Mouse (Mus musculus) midbrain, embryonic 11.5 days (tissue): Measurements from ENCODE around the gene Mylk2. TPM values are rescaled to one million over a fixed set of nuclear protein-coding genes. Genes with fewer than 3 reads are reported as not detected.

Source experiments
- ATAC-seq: fragments of 200-750 bp; cut with Nextera tagmentation; 2 replicates; pipeline ENCODE4 v1.8.0; 2017; ENCODE audit warnings: moderate TSS enrichment, moderate library complexity; ENCODE audit not compliant: low FRiP score
- DNase-seq: peaks from one replicate; pipeline ENCODE4 v3.0.0; 2015; ENCODE audit warnings: low spot score; ENCODE audit errors: missing footprints
- H3K27ac ChIP-seq: fragments of 300-500 bp; sonication (generic); 2 replicates; pipeline ENCODE4 v1.5.1; 2014; ENCODE audit warnings: low read depth, low read length
- H3K27me3 ChIP-seq: fragments of 300-500 bp; sonication (generic); 2 replicates; pipeline ENCODE4 v1.6.1; 2014; ENCODE audit warnings: mild to moderate bottlenecking, low read length, moderate library complexity, mixed read lengths; ENCODE audit not compliant: control insufficient read depth, insufficient read depth
- H3K36me3 ChIP-seq: fragments of 300-500 bp; sonication (generic); 2 replicates; pipeline ENCODE4 v1.6.1; 2014; ENCODE audit warnings: mild to moderate bottlenecking, low read length, moderate library complexity, mixed read lengths; ENCODE audit not compliant: control insufficient read depth, insufficient read depth
- H3K4me1 ChIP-seq: fragments of 300-500 bp; sonication (generic); 2 replicates; pipeline ENCODE4 v1.6.1; 2014; ENCODE audit warnings: low read length; ENCODE audit not compliant: control insufficient read depth, insufficient read depth
- H3K4me2 ChIP-seq: fragments of 300-500 bp; sonication (generic); 2 replicates; pipeline ENCODE4 v1.6.1; 2014; ENCODE audit warnings: mild to moderate bottlenecking, moderate library complexity
- H3K4me3 ChIP-seq: fragments of 300-500 bp; sonication (generic); 2 replicates; pipeline ENCODE4 v1.5.1; 2014; ENCODE audit warnings: low read depth, low read length
- H3K9ac ChIP-seq: fragments of 300-500 bp; sonication (generic); 2 replicates; pipeline ENCODE4 v1.6.1; 2014; ENCODE audit warnings: low read length
- H3K9me3 ChIP-seq: fragments of 300-500 bp; sonication (generic); 2 replicates; pipeline ENCODE4 v1.6.1; 2016; ENCODE audit warnings: low read length; ENCODE audit not compliant: control insufficient read depth
- WGBS: fragments of 180-500 bp; shearing (Covaris S2); extraction: QIAGEN DNeasy Blood & Tissue Kit; methylation state at CpG from one replicate; pipeline ENCODE4 v1.1.7; 2014; 5-methylcytosine and 5-hydroxymethylcytosine counted together
- polyA plus RNA-seq: library from polyadenylated mRNA; unstranded; fragments of >200 nt; fragmentation: Nextera tagmentation; extraction: Ambion mirVana; gene quantifications from 2 replicates; pipeline ENCODE4 v1.2.1, GENCODE M21; 2014

The Mylk2 gene
- polyA plus RNA-seq, 1 experiment from 2014 or later, result not detected

- H3K27me3 ChIP-seq, result peaks cover 3% of the 10 kb centered on the region; the same call in 1 of the 2 replicates
- no peak overlapping the region for H3K27ac ChIP-seq
- no peak overlapping the region for H3K4me3 ChIP-seq
- no peak overlapping the region for H3K9ac ChIP-seq
- H3K4me1 ChIP-seq, result peaks cover 7% of the 10 kb centered on the region; the same call in 1 of the 2 replicates
- 60% methylated on average over 14 of the region's 14 CpGs for WGBS
- DNase-seq (no peak), ATAC-seq (no peak)
- H3K9me3 ChIP-seq, result no peaks in the 10 kb centered on the region
- H3K36me3 ChIP-seq, result no peaks in the 10 kb centered on the region
- H3K4me2 ChIP-seq, result no peak overlapping the region
Measured at GRCm38 (mm10) chr2:152907114-152907943, 3.8 kb upstream of the Mylk2 start.

GRCm38 (mm10) chr2:152909848-152910247 lies 1.3 kb upstream of the Mylk2 start:
- H3K27ac ChIP-seq, result no peak overlapping the region
- H3K9ac ChIP-seq, result no peak overlapping the region
- peaks cover 7% of the 10 kb centered on the region; the same call in 1 of the 2 replicates for H3K27me3 ChIP-seq
- H3K4me2 ChIP-seq, result no peak overlapping the region
- peaks cover 6% of the 10 kb centered on the region; the same call in 1 of the 2 replicates for H3K4me1 ChIP-seq
- H3K4me3 ChIP-seq, result no peak overlapping the region
- ATAC-seq, result no peak
- H3K36me3 ChIP-seq, result no peaks in the 10 kb centered on the region
- H3K9me3 ChIP-seq, result no peaks in the 10 kb centered on the region
- no peak for DNase-seq
- 84% methylated on average over 6 of the region's 6 CpGs for WGBS

GRCm38 (mm10) chr2:152911432-152911831 lies 280 bp downstream of the Mylk2 start:
- Histone ChIP-seq H3K4me3 (no peak overlapping the region), H3K27me3 (peaks cover 7% of the 10 kb centered on the region; the same call in 1 of the 2 replicates), H3K9ac (no peak overlapping the region), H3K4me2 (no peak overlapping the region), H3K36me3 (no peaks in the 10 kb centered on the region), H3K4me1 (peaks cover 6% of the 10 kb centered on the region; the same call in 1 of the 2 replicates), H3K9me3 (no peaks in the 10 kb centered on the region), H3K27ac (no peak overlapping the region)
- DNase-seq, result no peak
- ATAC-seq, result no peak
- 38% methylated on average over 6 of the region's 6 CpGs for WGBS

- H3K4me3 ChIP-seq, result no peak overlapping the region
- peaks cover 7% of the 10 kb centered on the region; the same call in 1 of the 2 replicates for H3K27me3 ChIP-seq
- no peak overlapping the region for H3K9ac ChIP-seq
- ATAC-seq (no peak), DNase-seq (no peak)
- H3K36me3 ChIP-seq, result no peaks in the 10 kb centered on the region
- no peaks in the 10 kb centered on the region for H3K9me3 ChIP-seq
- peaks cover 2% of the 10 kb centered on the region; the same call in 1 of the 2 replicates for H3K4me1 ChIP-seq
- H3K27ac ChIP-seq, result no peak overlapping the region
- WGBS, result 38% methylated on average over 7 of the region's 7 CpGs
- no peak overlapping the region for H3K4me2 ChIP-seq
Measured at GRCm38 (mm10) chr2:152913471-152913870, 2.3 kb downstream of the Mylk2 start.

- H3K4me2 ChIP-seq, result peak overlapping the region; percentile 33
- 4% methylated on average over 18 of the region's 18 CpGs for WGBS
- H3K9me3 ChIP-seq, result no peaks in the 10 kb centered on the region
- ATAC-seq (peak; percentile 73), DNase-seq (peak; percentile 97)
- H3K4me1 ChIP-seq, result peaks cover 2% of the 10 kb centered on the region; the same call in 1 of the 2 replicates
- H3K4me3 ChIP-seq, result no peak overlapping the region
- H3K27ac ChIP-seq, result no peak overlapping the region
- no peaks in the 10 kb centered on the region for H3K36me3 ChIP-seq
- no peak overlapping the region for H3K9ac ChIP-seq
- peaks cover 7% of the 10 kb centered on the region; the same call in 1 of the 2 replicates for H3K27me3 ChIP-seq
Measured at GRCm38 (mm10) chr2:152914310-152915120, 3.4 kb downstream of the Mylk2 start.

- DNase-seq (no peak), ATAC-seq (no peak)
- no peaks in the 10 kb centered on the region for H3K36me3 ChIP-seq
- H3K4me2 ChIP-seq, result no peak overlapping the region
- peaks cover 2% of the 10 kb centered on the region; the same call in 1 of the 2 replicates for H3K4me1 ChIP-seq
- no peak overlapping the region for H3K4me3 ChIP-seq
- no peak overlapping the region for H3K27ac ChIP-seq
- no peak overlapping the region for H3K9ac ChIP-seq
- H3K27me3 ChIP-seq, result peaks cover 7% of the 10 kb centered on the region; the same call in 1 of the 2 replicates
- WGBS, result 82% methylated on average over 4 of the region's 4 CpGs
- H3K9me3 ChIP-seq, result no peaks in the 10 kb centered on the region
Measured at GRCm38 (mm10) chr2:152915453-152915852, 4.3 kb downstream of the Mylk2 start.

GRCm38 (mm10) chr2:152916111-152916510 lies 5.0 kb downstream of the Mylk2 start:
- Histone ChIP-seq H3K9ac (no peak overlapping the region), H3K27ac (no peak overlapping the region), H3K27me3 (peaks cover 7% of the 10 kb centered on the region; the same call in 1 of the 2 replicates), H3K4me1 (peaks cover 2% of the 10 kb centered on the region; the same call in 1 of the 2 replicates), H3K9me3 (no peaks in the 10 kb centered on the region), H3K4me3 (no peak overlapping the region), H3K4me2 (no peak overlapping the region), H3K36me3 (no peaks in the 10 kb centered on the region)
- DNase-seq (no peak), ATAC-seq (no peak)
- WGBS, result 69% methylated on average over 5 of the region's 5 CpGs

GRCm38 (mm10) chr2:152917671-152918070 lies 6.5 kb downstream of the Mylk2 start:
- H3K27me3 ChIP-seq, result peaks cover 4% of the 10 kb centered on the region; the same call in 1 of the 2 replicates

More at GRCm38 (mm10) chr2:152917671-152918070, 6.5 kb downstream of the Mylk2 start:
- H3K4me2 ChIP-seq, result no peak overlapping the region
- 62% methylated on average over 9 of the region's 9 CpGs for WGBS
- no peak overlapping the region for H3K9ac ChIP-seq
- ATAC-seq, result no peak
- H3K9me3 ChIP-seq, result no peaks in the 10 kb centered on the region
- H3K4me1 ChIP-seq, result peaks cover 2% of the 10 kb centered on the region
- H3K4me3 ChIP-seq, result no peak overlapping the region
- no peak overlapping the region for H3K27ac ChIP-seq
- no peaks in the 10 kb centered on the region for H3K36me3 ChIP-seq
- DNase-seq, result no peak
